Mouse (Mus musculus) limb, embryonic 11.5 days (tissue): Measurements from ENCODE around the gene Odaph. TPM values are rescaled to one million over a fixed set of nuclear protein-coding genes. Genes with fewer than 3 reads are reported as not detected.

Source experiments
- ATAC-seq: fragments of 200-750 bp; cut with Nextera tagmentation; 2 replicates; pipeline ENCODE4 v1.8.0; 2017; ENCODE audit warnings: low read depth; ENCODE audit not compliant: insufficient number of reproducible peaks, low FRiP score, low TSS enrichment
- DNase-seq: peaks from one replicate; pipeline ENCODE4 v3.0.0-alpha.2; 2015; ENCODE audit warnings: low spot score
- H3K27ac ChIP-seq: fragments of 300-500 bp; sonication (generic); replicated peaks from 2 replicates; pipeline ENCODE4 v1.5.1; 2014; ENCODE audit warnings: low read depth, mild to moderate bottlenecking, low read length
- H3K27me3 ChIP-seq: fragments of 300-500 bp; sonication (generic); 2 replicates; pipeline ENCODE4 v1.6.1; 2014; ENCODE audit warnings: mild to moderate bottlenecking, low read length, mixed read lengths; ENCODE audit not compliant: control insufficient read depth, insufficient read depth
- H3K36me3 ChIP-seq: fragments of 300-500 bp; sonication (generic); 2 replicates; pipeline ENCODE4 v1.6.1; 2014; ENCODE audit warnings: mild to moderate bottlenecking, low read length, moderate library complexity, mixed read lengths; ENCODE audit not compliant: control insufficient read depth, insufficient read depth
- H3K4me1 ChIP-seq: fragments of 300-500 bp; sonication (generic); 2 replicates; pipeline ENCODE4 v1.6.1; 2014; ENCODE audit warnings: low read length, mixed read lengths; ENCODE audit not compliant: control insufficient read depth, insufficient read depth
- H3K4me2 ChIP-seq: fragments of 300-500 bp; sonication (generic); 2 replicates; pipeline ENCODE4 v1.6.1; 2014; ENCODE audit warnings: low read depth, mild to moderate bottlenecking, moderate library complexity; ENCODE audit not compliant: severe bottlenecking
- H3K4me3 ChIP-seq: fragments of 300-500 bp; sonication (generic); 2 replicates; pipeline ENCODE4 v1.5.1; 2014; ENCODE audit warnings: low read depth, low read length
- H3K9ac ChIP-seq: fragments of 300-500 bp; sonication (generic); 2 replicates; pipeline ENCODE4 v1.6.1; 2014; ENCODE audit warnings: mild to moderate bottlenecking, low read length
- H3K9me3 ChIP-seq: fragments of 300-500 bp; sonication (generic); 2 replicates; pipeline ENCODE4 v1.6.1; 2016; ENCODE audit warnings: low read length; ENCODE audit not compliant: control insufficient read depth
- WGBS: fragments of 180-500 bp; shearing (Covaris S2); extraction: QIAGEN DNeasy Blood & Tissue Kit; methylation state at CpG from one replicate; pipeline ENCODE4 v1.1.7; 2014; 5-methylcytosine and 5-hydroxymethylcytosine counted together
- polyA plus RNA-seq: library from polyadenylated mRNA; unstranded; fragments of >200 nt; fragmentation: Nextera tagmentation; extraction: Ambion mirVana; gene quantifications from 2 replicates; pipeline ENCODE4 v1.2.1, GENCODE M21; 2014

Gene Odaph
- polyA plus RNA-seq, 1 experiment from 2014 or later: not detected

DNA sequence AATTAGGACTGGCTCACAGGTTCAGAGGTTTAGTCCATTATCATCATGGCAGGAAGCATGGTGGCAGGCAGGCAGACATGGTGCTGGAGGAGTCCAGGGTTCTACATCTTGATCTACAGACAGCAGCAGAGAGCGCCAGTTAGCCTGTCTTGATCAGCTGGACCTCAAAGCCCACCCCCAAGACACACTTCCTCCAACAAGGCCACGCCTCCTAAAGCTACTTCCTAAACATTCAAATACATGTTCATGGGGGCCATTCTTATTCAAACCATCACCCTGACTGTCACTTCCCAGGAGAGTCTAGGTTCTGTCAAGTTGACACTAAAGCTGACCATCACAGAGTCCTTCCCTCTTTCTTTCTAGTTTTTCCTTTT is 9.9 kb upstream of the Odaph start:
- ATAC-seq (no peak), DNase-seq (no peak)
- no peaks in the 10 kb centered on the region for H3K4me1 ChIP-seq
- no peak overlapping the region for H3K4me3 ChIP-seq
- 77% methylated on average over 2 of the region's 2 CpGs for WGBS
- no peaks in the 10 kb centered on the region for H3K27me3 ChIP-seq
- H3K9me3 ChIP-seq: no peaks in the 10 kb centered on the region
- no peak overlapping the region for H3K9ac ChIP-seq
- no peak overlapping the region for H3K4me2 ChIP-seq
- H3K36me3 ChIP-seq: no peaks in the 10 kb centered on the region
- H3K27ac ChIP-seq: no peak overlapping the region

DNA sequence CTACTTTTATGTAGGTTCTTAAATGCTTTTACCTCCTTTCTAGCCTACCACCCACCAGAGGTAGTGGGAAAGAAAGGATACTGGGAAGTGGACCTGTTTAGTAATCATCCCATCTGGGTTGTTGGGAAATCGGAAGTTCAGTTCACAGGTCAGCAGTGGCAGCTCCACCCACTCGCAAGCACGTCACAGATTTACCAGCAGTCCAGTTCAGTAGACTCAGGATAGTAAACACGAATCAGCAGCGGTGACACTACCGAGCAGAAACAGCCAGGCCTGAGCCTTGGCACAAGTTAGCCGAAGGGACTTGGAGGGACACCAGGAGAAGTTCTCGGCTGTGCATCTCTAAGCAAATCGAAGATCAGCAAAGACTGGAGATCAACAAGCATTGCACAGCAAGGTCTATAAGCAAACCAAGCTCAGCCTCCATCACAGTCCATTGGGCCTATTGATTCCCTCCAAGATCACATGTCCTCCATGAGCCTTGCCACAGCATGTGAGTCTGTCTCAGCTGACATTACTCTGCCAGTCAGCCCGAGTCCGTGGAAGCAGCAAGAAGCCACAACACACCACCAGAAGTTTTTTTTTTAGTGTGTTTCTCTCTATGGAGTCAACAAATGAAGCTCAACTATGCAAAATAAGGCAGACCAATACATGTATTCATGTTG is 6.0 kb upstream of the Odaph start:
- Histone ChIP-seq H3K36me3 (no peaks in the 10 kb centered on the region), H3K27me3 (no peaks in the 10 kb centered on the region), H3K9me3 (no peaks in the 10 kb centered on the region), H3K4me3 (no peak overlapping the region), H3K4me2 (no peak overlapping the region), H3K9ac (no peak overlapping the region), H3K27ac (no peak overlapping the region), H3K4me1 (no peaks in the 10 kb centered on the region)
- 91% methylated on average over 11 of the region's 11 CpGs for whole genome bisulfite sequencing
- DNase-seq (no peak), ATAC-seq (no peak)

DNA sequence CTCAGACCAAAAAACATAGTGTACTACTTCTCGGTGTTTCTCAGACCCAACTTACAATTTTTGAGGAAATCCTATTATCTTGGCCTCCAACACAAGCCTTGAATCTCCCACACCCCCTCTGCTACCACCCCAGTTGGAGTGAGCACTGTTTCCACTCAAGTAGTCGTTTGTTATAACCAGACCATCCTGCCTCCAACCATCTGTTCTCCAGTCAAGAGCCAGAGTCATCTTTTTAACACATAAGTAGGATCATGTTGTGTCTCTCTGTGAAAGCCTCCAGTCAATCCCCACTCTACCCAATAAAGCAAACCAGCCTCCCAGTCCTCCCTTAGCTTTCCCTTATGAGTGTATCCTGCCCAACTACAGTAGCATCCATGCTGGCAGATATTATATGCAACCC is 3.8 kb upstream of the Odaph start:
- ATAC-seq: no peak
- WGBS: 70% methylated on average over 2 of the region's 2 CpGs
- Histone ChIP-seq H3K4me3 (no peak overlapping the region), H3K27ac (no peak overlapping the region), H3K9me3 (no peaks in the 10 kb centered on the region), H3K4me1 (no peaks in the 10 kb centered on the region), H3K36me3 (no peaks in the 10 kb centered on the region), H3K27me3 (no peaks in the 10 kb centered on the region), H3K4me2 (no peak overlapping the region), H3K9ac (no peak overlapping the region)
- DNase-seq: no peak

DNA sequence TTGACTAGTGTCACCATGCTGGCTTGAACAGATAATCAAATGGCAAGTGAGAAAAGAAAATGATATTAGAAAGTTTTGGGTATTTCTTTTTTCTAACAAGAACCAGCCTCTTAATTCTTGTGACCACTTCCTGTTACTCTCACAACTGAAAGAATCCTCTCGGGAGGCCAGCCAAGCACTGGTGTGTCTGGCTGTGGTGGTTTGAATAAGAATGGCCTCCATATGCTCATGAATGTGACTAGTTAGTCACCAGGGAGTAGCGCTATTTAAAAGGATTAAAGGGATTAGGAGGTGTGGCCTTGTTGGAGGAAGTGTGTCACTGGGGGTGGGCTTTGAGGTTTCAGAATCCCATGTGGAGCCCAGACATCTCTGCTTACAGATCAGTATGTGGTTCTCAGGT is 1.6 kb upstream of the Odaph start:
- Histone ChIP-seq H3K4me2 (no peak overlapping the region), H3K9me3 (no peaks in the 10 kb centered on the region), H3K27me3 (no peaks in the 10 kb centered on the region)

DNA sequence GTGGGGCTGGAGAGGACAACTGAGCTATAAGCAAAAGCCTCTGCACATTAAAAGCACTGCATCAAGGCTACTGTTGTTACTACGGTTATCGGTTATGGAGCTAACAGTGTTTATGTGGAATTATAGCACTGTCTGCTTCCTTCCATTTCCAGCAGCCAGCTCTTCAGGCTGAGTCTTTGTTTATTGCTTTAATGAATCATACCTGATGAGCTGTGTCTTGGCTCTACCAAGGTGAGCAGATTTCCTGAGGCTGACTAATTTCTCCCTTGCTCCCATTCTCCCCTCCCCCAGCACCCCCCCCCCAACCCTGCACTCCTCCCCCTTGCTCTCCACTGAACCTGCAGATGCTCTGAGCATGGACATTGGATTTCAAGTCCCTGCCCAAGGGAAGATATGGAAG is 524 bp downstream of the Odaph start:
- no peaks in the 10 kb centered on the region for H3K4me1 ChIP-seq
- WGBS: 96% methylated on average over 2 of the region's 2 CpGs
- H3K4me2 ChIP-seq: no peak overlapping the region
- DNase-seq (no peak), ATAC-seq (no peak)
- H3K27ac ChIP-seq: no peak overlapping the region
- no peaks in the 10 kb centered on the region for H3K36me3 ChIP-seq
- no peak overlapping the region for H3K4me3 ChIP-seq
- no peaks in the 10 kb centered on the region for H3K27me3 ChIP-seq
- no peaks in the 10 kb centered on the region for H3K9me3 ChIP-seq
- no peak overlapping the region for H3K9ac ChIP-seq

More for the DNA sequence above, 1.6 kb upstream of the Odaph start:
- Histone ChIP-seq H3K4me1 (no peaks in the 10 kb centered on the region), H3K36me3 (no peaks in the 10 kb centered on the region), H3K27ac (no peak overlapping the region), H3K4me3 (no peak overlapping the region), H3K9ac (no peak overlapping the region)
- no peak for ATAC-seq
- no peak for DNase-seq
- 62% methylated on average over 2 of the region's 2 CpGs for WGBS

DNA sequence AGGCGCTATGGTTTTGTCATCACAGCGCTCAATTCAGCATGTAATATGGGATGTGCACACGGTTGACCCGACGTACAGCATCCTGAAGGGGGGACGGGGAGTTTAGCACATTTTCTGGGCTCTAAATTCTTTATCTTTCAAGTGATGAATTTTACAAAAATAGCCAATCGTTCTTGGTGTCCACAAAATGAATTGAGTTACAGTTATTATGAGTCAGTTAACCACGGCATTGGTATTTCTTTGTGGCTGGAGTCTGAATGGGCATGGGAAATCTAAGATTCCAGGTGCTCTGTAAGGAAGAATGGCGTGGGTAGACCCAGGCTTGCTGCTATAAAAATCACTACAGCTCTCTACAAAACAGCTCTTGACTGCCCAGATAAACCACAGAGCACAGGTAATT is 2.0 kb downstream of the Odaph start:
- DNase-seq: no peak
- 86% methylated on average over 9 of the region's 9 CpGs for WGBS
- no peak overlapping the region for H3K27ac ChIP-seq

DNA sequence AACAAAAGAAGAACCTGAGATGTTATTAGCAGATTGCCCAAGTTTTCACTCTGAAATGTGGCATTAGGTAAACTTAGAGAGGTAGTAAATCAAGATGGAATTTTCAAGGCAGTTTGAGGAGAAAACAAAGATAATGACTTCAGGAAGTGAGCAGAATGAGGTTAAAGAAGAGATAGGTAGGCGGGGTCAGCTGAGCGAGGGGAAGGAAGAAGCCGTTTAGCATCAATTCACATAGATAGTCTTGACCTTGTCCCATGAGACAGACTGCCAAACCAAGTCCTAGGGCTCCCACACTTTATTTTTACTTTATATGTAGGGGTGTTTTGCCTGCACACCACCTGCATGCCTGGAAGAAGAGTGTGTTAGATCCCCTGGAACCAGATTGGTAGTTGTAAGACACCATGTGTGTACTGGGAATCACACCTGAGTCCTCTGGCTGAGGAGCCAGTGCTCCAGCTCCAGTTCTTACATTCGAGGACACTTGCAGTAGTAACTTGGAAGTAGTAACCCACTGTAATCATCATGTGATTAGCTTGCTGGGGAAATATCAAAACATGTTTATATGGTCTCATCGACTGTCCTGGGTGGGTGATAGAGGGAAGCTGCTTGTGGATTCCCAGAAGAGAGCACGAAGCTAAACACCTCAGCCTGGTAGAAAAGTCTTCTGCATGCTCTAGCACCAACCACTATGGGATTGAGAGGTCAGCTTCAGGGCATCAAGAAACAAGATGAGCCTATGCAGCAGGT is 4.1 kb downstream of the Odaph start:
- Histone ChIP-seq H3K9me3 (no peaks in the 10 kb centered on the region), H3K9ac (no peak overlapping the region), H3K4me1 (no peaks in the 10 kb centered on the region), H3K4me2 (no peak overlapping the region), H3K27me3 (no peaks in the 10 kb centered on the region), H3K27ac (no peak overlapping the region), H3K4me3 (no peak overlapping the region), H3K36me3 (no peaks in the 10 kb centered on the region)
- 82% methylated on average over 6 of the region's 6 CpGs for WGBS
- DNase-seq (no peak), ATAC-seq (no peak)

More for the DNA sequence above, 2.0 kb downstream of the Odaph start:
- ATAC-seq: no peak
- Histone ChIP-seq H3K9ac (no peak overlapping the region), H3K4me2 (no peak overlapping the region), H3K36me3 (no peaks in the 10 kb centered on the region), H3K9me3 (no peaks in the 10 kb centered on the region), H3K27me3 (no peaks in the 10 kb centered on the region), H3K4me3 (no peak overlapping the region), H3K4me1 (no peaks in the 10 kb centered on the region)

DNA sequence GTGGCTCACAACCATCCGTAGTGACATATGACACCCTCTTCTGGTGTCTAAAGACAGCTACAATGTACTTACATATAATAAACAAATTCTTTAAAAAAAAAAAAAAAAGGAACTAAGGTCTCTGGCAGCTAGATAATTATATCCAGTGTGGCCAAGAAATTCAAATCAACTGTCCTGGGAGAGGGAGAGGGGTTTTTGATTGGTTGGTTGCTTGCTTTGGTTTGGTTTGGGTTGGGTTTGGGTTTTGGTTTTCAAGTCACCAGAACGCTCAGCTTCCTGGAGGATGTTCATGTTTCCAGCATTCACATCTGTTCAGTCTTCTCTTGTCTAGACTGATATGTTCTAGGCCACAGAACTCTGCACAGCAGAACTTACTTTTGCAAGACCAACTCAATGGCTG is 5.8 kb downstream of the Odaph start:
- H3K27me3 ChIP-seq: no peaks in the 10 kb centered on the region
- 99% methylated on average over 2 of the region's 2 CpGs for whole genome bisulfite sequencing

More for the DNA sequence above, 5.8 kb downstream of the Odaph start:
- H3K27ac ChIP-seq: no peak overlapping the region
- no peaks in the 10 kb centered on the region for H3K9me3 ChIP-seq
- no peak overlapping the region for H3K4me3 ChIP-seq
- no peak for ATAC-seq
- H3K4me1 ChIP-seq: no peaks in the 10 kb centered on the region
- H3K36me3 ChIP-seq: no peaks in the 10 kb centered on the region
- DNase-seq: no peak
- no peak overlapping the region for H3K9ac ChIP-seq
- H3K4me2 ChIP-seq: no peak overlapping the region
